Mouse (Mus musculus) embryonic fibroblast, embryonic 13.5 days (primary cell): ENCODE measurements at regions not wholly inside any gene's neighbourhood (a gene's known extent, or its start where the extent isn't known, plus 50 kb on each side); places are given as distances from the start of the nearest gene placed in this dataset.

Experiments
- CTCF ChIP-seq: IDR thresholded peaks from 2 replicates; pipeline ENCODE4 v1.5.1; 2011; ENCODE audit warnings: mild to moderate bottlenecking, control low read depth, low read length, moderate library complexity, borderline replicate concordance; ENCODE audit not compliant: insufficient read depth
- POLR2A ChIP-seq: IDR thresholded peaks from 2 replicates; pipeline ENCODE4 v1.6.1; 2011; ENCODE audit warnings: low read depth, mild to moderate bottlenecking, control low read depth, low read length, moderate library complexity

DNA sequence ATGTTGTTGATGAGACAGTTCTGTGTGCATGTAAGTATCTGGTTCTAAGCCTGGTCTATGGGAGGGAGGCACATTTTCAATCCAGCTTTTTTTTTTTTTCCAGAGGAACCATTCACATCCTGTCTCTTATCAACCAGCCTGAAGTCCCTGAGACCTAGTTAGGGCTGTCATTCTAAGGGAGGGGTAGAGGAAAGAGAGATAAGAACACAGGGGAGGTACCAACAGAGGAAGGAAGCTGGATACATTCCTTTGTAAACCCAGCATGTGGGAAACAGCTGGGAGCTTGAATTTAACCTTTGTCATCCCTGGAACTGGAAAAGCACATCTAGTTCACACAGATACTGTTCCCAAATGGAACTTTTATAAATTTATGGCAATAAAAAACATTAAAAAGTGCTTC, 351.0 kb upstream of the Adamts5 start:
- TF ChIP-seq POLR2A (no peak), CTCF (no peak)
